12 mouse cellular contexts compared by ENCODE assay signal in the genomic region with DNA sequence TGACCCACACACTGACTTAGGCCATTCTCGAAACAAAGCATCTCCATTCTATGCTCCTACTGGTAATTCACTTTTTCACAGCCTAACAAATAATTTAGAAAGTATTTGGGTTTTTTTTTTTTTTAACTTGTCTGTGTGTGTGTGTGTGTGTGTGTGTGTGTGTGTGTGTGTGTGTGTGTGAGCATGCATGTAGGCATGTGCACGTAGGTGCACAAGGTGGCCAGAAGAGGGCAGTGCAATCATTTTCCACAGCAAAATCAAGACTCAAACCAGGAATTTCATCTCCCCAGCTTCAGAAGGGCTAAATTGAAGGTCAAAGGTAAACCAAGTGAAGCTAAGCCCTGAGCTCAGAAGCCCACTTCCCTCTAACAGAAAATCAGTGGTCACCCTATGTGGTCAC. TPM values are rescaled to one million over a fixed set of nuclear protein-coding genes. Genes with fewer than 3 reads are reported as not detected.
A peak's percentile ranks its signal among the peaks of the same experiment; 100 is the strongest.
DNase-seq lines count a peak whose midpoint lies in the region; ATAC-seq and TF ChIP-seq lines count a peak whose summit lies in the region.
"Had no signal": no experiment of that assay in that cellular context is flagged by ENCODE, and none has a peak within 500 bp of the region (broad histone marks: within the 10 kb centered on the region; RNA-seq: fewer than 3 reads in every experiment).

No protein-coding gene starts in this region.

- H3K9ac ChIP-seq in forebrain, embryonic 16.5 days (replicated peaks; ENCODE audit: low read depth, low read length) = no peak overlapping the region
- H3K9ac ChIP-seq in forebrain, embryonic 14.5 days (ENCODE audit: low read length) = no peak overlapping the region
- no peak overlapping the region for H3K9ac ChIP-seq in liver, postnatal 0 days (replicated peaks)
- H3K9ac ChIP-seq in liver, embryonic 11.5 days (ENCODE audit: low read depth, low read length) = no peak overlapping the region
- no peak overlapping the region for H3K9ac ChIP-seq in neural tube, embryonic 13.5 days
- H3K9ac ChIP-seq: limb, embryonic 12.5 days had no signal

- TF ChIP-seq CTCF in liver, postnatal 0 days (IDR thresholded peaks at IDR 0.05; ENCODE audit: low read depth) = peak; percentile 37
- TF ChIP-seq CTCF in brain, embryonic 14.5 days (IDR thresholded peaks at IDR 0.05; ENCODE audit: borderline replicate concordance, extremely low read depth, insufficient read depth, insufficient read length) = peak; percentile 16; the same call in 1 of the 2 replicates

- no peaks in the 10 kb centered on the region for H3K27me3 ChIP-seq in forebrain, embryonic 16.5 days (replicated peaks; ENCODE audit: control insufficient read depth, insufficient read depth, low read length)
- no peaks in the 10 kb centered on the region for H3K27me3 ChIP-seq in forebrain, embryonic 14.5 days (replicated peaks; ENCODE audit: control insufficient read depth, insufficient read depth, low read length)
- H3K27me3 ChIP-seq in liver, postnatal 0 days (ENCODE audit: insufficient read depth, low read length) = no peaks in the 10 kb centered on the region
- no peaks in the 10 kb centered on the region for H3K27me3 ChIP-seq in liver, embryonic 11.5 days (replicated peaks; ENCODE audit: control insufficient read depth, insufficient read depth, low read length)
- H3K27me3 ChIP-seq in neural tube, embryonic 13.5 days = no peaks in the 10 kb centered on the region
- H3K27me3 ChIP-seq: limb, embryonic 12.5 days had no signal

- no peak for DNase-seq in forebrain, embryonic 14.5 days (ENCODE audit: low spot score)
- DNase-seq in liver, postnatal 0 days = no peak
- no peak for DNase-seq in liver, embryonic 11.5 days (ENCODE audit: low spot score)
- no peak for DNase-seq in brain, embryonic 14.5 days (ENCODE audit: low read depth)
- no peak for DNase-seq in MN1 (ENCODE audit: low spot score)
- DNase-seq in spleen, postnatal 36 days (ENCODE audit: low spot score in 2 of 2) = no peak
- DNase-seq: kidney, adult 11 months; layer of hippocampus, adult 9-11 months; spleen, adult 18-20 months had no signal

- no peak for TF ChIP-seq EP300 in liver, postnatal 0 days (IDR thresholded peaks at IDR 0.05; ENCODE audit: low read depth)

- no peak for TF ChIP-seq POLR2A in brain, embryonic 14.5 days (IDR thresholded peaks at IDR 0.05; ENCODE audit: borderline replicate concordance, extremely low read depth, insufficient read depth, insufficient read length, poor library complexity, severe bottlenecking)

- no peak overlapping the region for H3K4me2 ChIP-seq in forebrain, embryonic 16.5 days (ENCODE audit: low read length)
- no peak overlapping the region for H3K4me2 ChIP-seq in forebrain, embryonic 14.5 days (ENCODE audit: low read length)
- no peak overlapping the region for H3K4me2 ChIP-seq in liver, postnatal 0 days (ENCODE audit: low read depth, low read length)
- H3K4me2 ChIP-seq in liver, embryonic 11.5 days = no peak overlapping the region
- no peak overlapping the region for H3K4me2 ChIP-seq in neural tube, embryonic 13.5 days
- H3K4me2 ChIP-seq: limb, embryonic 12.5 days had no signal

- no peaks in the 10 kb centered on the region for H3K36me3 ChIP-seq in forebrain, embryonic 16.5 days (ENCODE audit: control insufficient read depth, insufficient read depth)
- H3K36me3 ChIP-seq in forebrain, embryonic 14.5 days (ENCODE audit: control insufficient read depth, insufficient read depth, low read length) = no peaks in the 10 kb centered on the region
- H3K36me3 ChIP-seq in liver, postnatal 0 days (replicated peaks; ENCODE audit: insufficient read depth, low read length) = no peaks in the 10 kb centered on the region
- H3K36me3 ChIP-seq in liver, embryonic 11.5 days (ENCODE audit: control insufficient read depth, insufficient read depth, low read length) = no peaks in the 10 kb centered on the region
- H3K36me3 ChIP-seq in neural tube, embryonic 13.5 days = no peaks in the 10 kb centered on the region
- H3K36me3 ChIP-seq: limb, embryonic 12.5 days had no signal

- peak overlapping the region; percentile 27; the same call in 1 of the 2 replicates for H3K27ac ChIP-seq in forebrain, embryonic 16.5 days (ENCODE audit: low read length)
- H3K27ac ChIP-seq in forebrain, embryonic 14.5 days (ENCODE audit: low read depth, low read length) = no peak overlapping the region
- no peak overlapping the region for H3K27ac ChIP-seq in liver, postnatal 0 days (ENCODE audit: low read depth)
- no peak overlapping the region for H3K27ac ChIP-seq in liver, embryonic 11.5 days (ENCODE audit: low read depth, low read length)
- H3K27ac ChIP-seq in neural tube, embryonic 13.5 days (replicated peaks) = peak overlapping the region; percentile 83
- H3K27ac ChIP-seq: limb, embryonic 12.5 days had no signal

- H3K9me3 ChIP-seq in forebrain, embryonic 16.5 days (ENCODE audit: control insufficient read depth, low read length) = no peaks in the 10 kb centered on the region
- H3K9me3 ChIP-seq in forebrain, embryonic 14.5 days (replicated peaks; ENCODE audit: control insufficient read depth, low read length) = no peaks in the 10 kb centered on the region
- no peaks in the 10 kb centered on the region for H3K9me3 ChIP-seq in liver, postnatal 0 days (ENCODE audit: low read length)
- H3K9me3 ChIP-seq in liver, embryonic 11.5 days (ENCODE audit: control insufficient read depth, low read length) = no peaks in the 10 kb centered on the region
- H3K9me3 ChIP-seq in neural tube, embryonic 13.5 days = no peaks in the 10 kb centered on the region

- H3K4me3 ChIP-seq in forebrain, embryonic 16.5 days (replicated peaks; ENCODE audit: low read length) = no peak overlapping the region
- H3K4me3 ChIP-seq in forebrain, embryonic 14.5 days (ENCODE audit: low read depth, low read length) = no peak overlapping the region
- no peak overlapping the region for H3K4me3 ChIP-seq in liver, postnatal 0 days (ENCODE audit: low read depth, low read length)
- no peak overlapping the region for H3K4me3 ChIP-seq in liver, embryonic 11.5 days (ENCODE audit: low read depth, low read length)
- no peak overlapping the region for H3K4me3 ChIP-seq in neural tube, embryonic 13.5 days
- H3K4me3 ChIP-seq: limb, embryonic 12.5 days had no signal

- ATAC-seq in forebrain, embryonic 16.5 days = no peak
- no peak for ATAC-seq in forebrain, embryonic 14.5 days
- ATAC-seq in liver, postnatal 0 days = no peak
- ATAC-seq in liver, embryonic 11.5 days (replicated peaks; ENCODE audit: low FRiP score) = no peak
- ATAC-seq in neural tube, embryonic 13.5 days (ENCODE audit: low read depth) = no peak

- WGBS in forebrain, embryonic 16.5 days = 93% methylated on average over 2 of the region's 2 CpGs
- WGBS in forebrain, embryonic 14.5 days = 94% methylated on average over 2 of the region's 2 CpGs
- 81% methylated on average over 2 of the region's 2 CpGs for WGBS in liver, postnatal 0 days (ENCODE audit: insufficient replicate concordance)
- 84% methylated on average over 2 of the region's 2 CpGs for WGBS in liver, embryonic 11.5 days
- WGBS in neural tube, embryonic 13.5 days = 92% methylated on average over 2 of the region's 2 CpGs

- H3K4me1 ChIP-seq in forebrain, embryonic 16.5 days (replicated peaks; ENCODE audit: control insufficient read depth, insufficient read depth, low read length) = peaks cover 18% of the 10 kb centered on the region
- peaks cover 15% of the 10 kb centered on the region; the same call in 1 of the 2 replicates for H3K4me1 ChIP-seq in forebrain, embryonic 14.5 days (ENCODE audit: control insufficient read depth, insufficient read depth, low read length)
- no peaks in the 10 kb centered on the region for H3K4me1 ChIP-seq in liver, postnatal 0 days (ENCODE audit: insufficient read depth)
- peaks cover 11% of the 10 kb centered on the region for H3K4me1 ChIP-seq in liver, embryonic 11.5 days (replicated peaks; ENCODE audit: control insufficient read depth, insufficient read depth, low read length)
- peaks cover 25% of the 10 kb centered on the region for H3K4me1 ChIP-seq in neural tube, embryonic 13.5 days (replicated peaks)

RNA-seq across cellular contexts. Expression of gene Fem1b, which starts 27.5 kb away (rescaled TPM):
- 47.8 and 50.2 TPM in 2 replicates for polyA plus RNA-seq in forebrain, embryonic 16.5 days (2015; fragmentation: Nextera tagmentation; extraction: Ambion mirVana)
- 57.8 and 60.8 TPM in 2 replicates for polyA plus RNA-seq in forebrain, embryonic 14.5 days (2014; fragmentation: Nextera tagmentation; extraction: Ambion mirVana)
- polyA plus RNA-seq in liver, postnatal 0 days (2015; fragmentation: Nextera tagmentation; extraction: Ambion mirVana) = 3.7 and 3.8 TPM in 2 replicates
- 30.4 and 33.6 TPM in 2 replicates for polyA plus RNA-seq in liver, embryonic 11.5 days (2014; fragmentation: Nextera tagmentation; extraction: Ambion mirVana)
- 48.8 and 89.5 TPM in 2 replicates for polyA plus RNA-seq in brain, embryonic 14.5 days (2012; rRNA removed)
- polyA plus RNA-seq in neural tube, embryonic 13.5 days (2015; fragmentation: Nextera tagmentation; extraction: Ambion mirVana) = 44.6 and 45.3 TPM in 2 replicates

RNA-seq across cellular contexts. Expression of gene Cln6, which starts 54.4 kb away (rescaled TPM):
- 4.6 and 4.9 TPM in 2 replicates for polyA plus RNA-seq in forebrain, embryonic 16.5 days (2015; fragmentation: Nextera tagmentation; extraction: Ambion mirVana)
- 3.8 and 4.9 TPM in 2 replicates for polyA plus RNA-seq in forebrain, embryonic 14.5 days (2014; fragmentation: Nextera tagmentation; extraction: Ambion mirVana)
- polyA plus RNA-seq in liver, postnatal 0 days (2015; fragmentation: Nextera tagmentation; extraction: Ambion mirVana) = 9.9 and 10.6 TPM in 2 replicates
- polyA plus RNA-seq in liver, embryonic 11.5 days (2014; fragmentation: Nextera tagmentation; extraction: Ambion mirVana) = 32.2 and 34.3 TPM in 2 replicates
- polyA plus RNA-seq in brain, embryonic 14.5 days (2012; rRNA removed) = 13.7 and 13.8 TPM in 2 replicates
- 4.8 and 6.8 TPM in 2 replicates for polyA plus RNA-seq in neural tube, embryonic 13.5 days (2015; fragmentation: Nextera tagmentation; extraction: Ambion mirVana)

Comparison
In these comparisons a context has a peak if more than half of its experiments do, and no peak if none do; other contexts are left out.
1. H3K27ac ChIP-seq: peak in forebrain, embryonic 16.5 days (single experiment) and neural tube, embryonic 13.5 days (single experiment); none in forebrain, embryonic 14.5 days (single experiment), liver, postnatal 0 days (single experiment) and liver, embryonic 11.5 days (single experiment).